8 mouse cellular contexts compared by ENCODE assay signal in the genomic region with DNA sequence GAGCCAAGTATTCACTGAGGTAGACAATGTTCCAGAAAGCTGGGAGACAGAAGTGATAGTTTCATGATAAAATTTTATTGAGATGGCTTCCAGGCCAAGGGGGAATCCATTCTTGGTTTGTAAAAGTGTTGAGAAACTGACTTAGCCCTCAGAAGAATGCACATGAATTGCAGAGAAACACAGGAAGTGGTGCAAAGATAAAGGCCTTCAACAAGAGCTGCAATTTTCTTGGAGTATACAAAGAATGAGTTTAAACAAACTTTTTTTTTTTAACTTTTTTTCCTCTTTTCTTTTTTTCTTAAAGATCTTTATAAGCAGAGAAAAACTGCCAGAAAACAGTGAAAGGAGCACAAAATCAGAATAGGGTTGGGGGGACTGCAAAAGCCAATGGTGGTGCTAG. TPM values are rescaled to one million over a fixed set of nuclear protein-coding genes. Genes with fewer than 3 reads are reported as not detected.
DNase-seq lines count a peak whose midpoint lies in the region; ATAC-seq and TF ChIP-seq lines count a peak whose summit lies in the region.

No protein-coding gene starts in this region.

- H3K36me3 ChIP-seq in lung, embryonic 16.5 days (ENCODE audit: control insufficient read depth, insufficient read depth, low read length): no peaks in the 10 kb centered on the region
- no peaks in the 10 kb centered on the region for H3K36me3 ChIP-seq in limb, embryonic 13.5 days
- no peaks in the 10 kb centered on the region for H3K36me3 ChIP-seq in stomach, embryonic 15.5 days

- no peak for TF ChIP-seq POLR2A in embryonic fibroblast, embryonic 13.5 days (IDR thresholded peaks at IDR 0.05; ENCODE audit: low read depth, low read length)

- no peak overlapping the region for H3K27ac ChIP-seq in lung, embryonic 16.5 days (ENCODE audit: low read length)
- peak overlapping the region; percentile 83; the same call in 1 of the 2 replicates for H3K27ac ChIP-seq in embryonic fibroblast, embryonic 13.5 days (ENCODE audit: insufficient read depth, low read length)
- no peak overlapping the region for H3K27ac ChIP-seq in limb, embryonic 13.5 days
- no peak overlapping the region for H3K27ac ChIP-seq in stomach, embryonic 15.5 days

- peak overlapping the region; percentile 87 for H3K4me2 ChIP-seq in lung, embryonic 16.5 days (ENCODE audit: low read depth, low read length)
- peak overlapping the region; percentile 71 for H3K4me2 ChIP-seq in limb, embryonic 13.5 days (replicated peaks)
- H3K4me2 ChIP-seq in stomach, embryonic 15.5 days: peak overlapping the region; percentile 62

- peak overlapping the region; percentile 95 for H3K9ac ChIP-seq in lung, embryonic 16.5 days (ENCODE audit: low read length)
- no peak overlapping the region; the same call in 1 of the 2 replicates for H3K9ac ChIP-seq in limb, embryonic 13.5 days
- H3K9ac ChIP-seq in stomach, embryonic 15.5 days: no peak overlapping the region

- peak overlapping the region; percentile 85 for H3K4me3 ChIP-seq in lung, embryonic 16.5 days (ENCODE audit: low read length)
- H3K4me3 ChIP-seq in embryonic fibroblast, embryonic 13.5 days (ENCODE audit: insufficient read depth, low read length): peak overlapping the region; percentile 85
- peak overlapping the region; percentile 77 for H3K4me3 ChIP-seq in limb, embryonic 13.5 days
- H3K4me3 ChIP-seq in stomach, embryonic 15.5 days (replicated peaks): peak overlapping the region; percentile 79

- H3K27me3 ChIP-seq in lung, embryonic 16.5 days (ENCODE audit: control insufficient read depth, insufficient read depth, low read depth, low read length): no peaks in the 10 kb centered on the region
- H3K27me3 ChIP-seq in limb, embryonic 13.5 days: no peaks in the 10 kb centered on the region
- H3K27me3 ChIP-seq in stomach, embryonic 15.5 days (replicated peaks): no peaks in the 10 kb centered on the region

- ATAC-seq in lung, embryonic 16.5 days (ENCODE audit: low read depth): no peak
- no peak for ATAC-seq in limb, embryonic 13.5 days (ENCODE audit: low FRiP score, low read depth)
- no peak for ATAC-seq in stomach, embryonic 15.5 days (ENCODE audit: insufficient read depth, low FRiP score, low read depth)

- peaks cover 5% of the 10 kb centered on the region for H3K4me1 ChIP-seq in lung, embryonic 16.5 days (replicated peaks; ENCODE audit: control insufficient read depth, insufficient read depth, low read length)
- no peaks in the 10 kb centered on the region for H3K4me1 ChIP-seq in embryonic fibroblast, embryonic 13.5 days (ENCODE audit: control insufficient read depth, insufficient read depth, low read length)
- H3K4me1 ChIP-seq in limb, embryonic 13.5 days: peaks cover 16% of the 10 kb centered on the region
- H3K4me1 ChIP-seq in stomach, embryonic 15.5 days: no peaks in the 10 kb centered on the region

- H3K9me3 ChIP-seq in lung, embryonic 16.5 days (ENCODE audit: control insufficient read depth, low read length): no peaks in the 10 kb centered on the region
- no peaks in the 10 kb centered on the region for H3K9me3 ChIP-seq in limb, embryonic 13.5 days
- no peaks in the 10 kb centered on the region for H3K9me3 ChIP-seq in stomach, embryonic 15.5 days

- TF ChIP-seq CTCF in embryonic fibroblast, embryonic 13.5 days (IDR thresholded peaks at IDR 0.05; ENCODE audit: borderline replicate concordance, insufficient read depth, low read length): no peak

- no peak for DNase-seq in lung, postnatal 14 days
- DNase-seq in layer of hippocampus, adult 8-10 months (ENCODE audit: low spot score in 2 of 2): no peak
- DNase-seq in ovary, postnatal 14 days (ENCODE audit: low spot score): no peak
- DNase-seq in frontal cortex, postnatal 25 days (ENCODE audit: low spot score in 2 of 2): no peak

RNA-seq across cellular contexts. Expression of gene Akain1, which starts 23.0 kb away (rescaled TPM):
- not detected in 2 replicates for polyA plus RNA-seq in lung, embryonic 16.5 days (2015; fragmentation: Nextera tagmentation; extraction: Ambion mirVana)
- polyA plus RNA-seq in embryonic fibroblast, embryonic 13.5 days (2011; ENCODE audit: insufficient read length, low read depth, missing spikeins): not detected in 2 replicates
- not detected in 2 replicates for polyA plus RNA-seq in limb, embryonic 13.5 days (2015; fragmentation: Nextera tagmentation; extraction: Ambion mirVana)
- not detected in 2 replicates for polyA plus RNA-seq in stomach, embryonic 15.5 days (2015; fragmentation: Nextera tagmentation; extraction: Ambion mirVana)
- total RNA-seq in layer of hippocampus, adult 8-10 months (2022): 10 to 100 TPM; 14.6 to 17.5 (median 16.6) TPM

RNA-seq across cellular contexts. Expression of gene Zbtb14, which starts 33.3 kb away (rescaled TPM):
- polyA plus RNA-seq in lung, embryonic 16.5 days (2015; fragmentation: Nextera tagmentation; extraction: Ambion mirVana): 23.2 and 23.8 TPM in 2 replicates
- 11.5 and 13.0 TPM in 2 replicates for polyA plus RNA-seq in embryonic fibroblast, embryonic 13.5 days (2011; ENCODE audit: insufficient read length, low read depth, missing spikeins)
- polyA plus RNA-seq in limb, embryonic 13.5 days (2015; fragmentation: Nextera tagmentation; extraction: Ambion mirVana): 25.0 and 26.2 TPM in 2 replicates
- 18.4 and 19.0 TPM in 2 replicates for polyA plus RNA-seq in stomach, embryonic 15.5 days (2015; fragmentation: Nextera tagmentation; extraction: Ambion mirVana)
- 10 to 100 TPM; 20.9 to 24.4 (median 22.4) TPM for total RNA-seq in layer of hippocampus, adult 8-10 months (2022)
